Mouse (Mus musculus) bone marrow macrophage, adult 2 months (primary cell): ENCODE data around the gene B3gntl1.

ENCODE experiments used
- CTCF ChIP-seq: IDR thresholded peaks from 2 replicates; pipeline ENCODE4 v1.5.1; 2012; ENCODE audit warnings: low read depth, mild to moderate bottlenecking, low read length, moderate library complexity
- POLR2A ChIP-seq: IDR thresholded peaks from 2 replicates; pipeline ENCODE4 v1.6.1; 2012; ENCODE audit warnings: mild to moderate bottlenecking, low read depth, low read length, borderline replicate concordance

DNA sequence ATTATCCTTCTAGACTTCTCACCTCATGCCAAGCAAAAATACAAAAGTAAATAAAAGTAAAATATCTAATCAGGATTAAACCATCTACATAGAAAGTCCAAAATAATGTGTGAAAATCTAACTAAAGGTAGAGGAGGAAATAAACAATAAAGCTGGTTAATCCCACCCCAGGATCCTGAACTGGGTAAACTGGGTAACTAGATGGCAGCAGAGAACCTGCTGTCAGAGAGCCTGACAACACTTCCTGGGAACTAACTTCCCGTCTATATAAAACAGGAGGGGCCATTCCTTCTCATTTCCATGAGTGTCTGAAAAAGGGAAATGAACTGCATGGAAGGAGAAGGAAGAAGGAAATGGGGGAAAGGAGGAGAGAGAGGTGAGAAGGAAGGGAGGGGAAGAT is 14.8 kb downstream of the B3gntl1 start:
- TF ChIP-seq CTCF (no peak), POLR2A (no peak)
